Mouse (Mus musculus): ENCODE measurements around the gene Ddx19b.
A peak's percentile ranks its signal among the peaks of the same experiment; 100 is the strongest.

GRCm38 (mm10) chr8:111033482-111034215 lies 2.1 kb upstream of the Ddx19b start:
- TF ChIP-seq POLR2A (IDR thresholded peaks at IDR 0.05; ENCODE audit: insufficient read depth, low read depth, low read length), result peak; percentile 47; the same call in 1 of the 2 replicates
- no peak for TF ChIP-seq CTCF (IDR thresholded peaks at IDR 0.05; ENCODE audit: insufficient read depth, low read depth, low read length)
